Mouse (Mus musculus): ENCODE data around the gene Skor1.

DNA sequence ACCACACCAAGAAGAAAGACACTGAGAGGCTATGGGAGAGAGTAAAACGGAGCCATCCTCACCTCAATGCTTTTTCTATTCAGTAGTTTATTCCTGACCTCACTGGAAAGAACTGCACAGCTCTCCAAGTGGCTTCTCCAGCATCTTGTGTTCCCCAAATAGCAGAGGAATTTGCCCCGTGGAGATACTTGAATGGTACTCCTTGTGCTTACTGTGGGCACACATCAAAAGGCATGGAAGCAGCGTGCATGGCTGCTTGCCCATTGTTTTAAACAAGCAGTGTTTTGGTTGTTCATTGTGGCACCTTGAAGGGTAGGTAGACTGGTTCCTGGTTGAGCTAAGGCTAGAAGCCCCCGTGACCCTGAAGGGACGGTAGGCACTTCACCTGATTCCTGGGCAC is 48.1 kb downstream of the Skor1 start:
- TF ChIP-seq CTCF (IDR thresholded peaks at IDR 0.05; ENCODE audit: low read depth) (no peak), EP300 (IDR thresholded peaks at IDR 0.05; ENCODE audit: low read depth) (0 out of 2 replicates have a peak, but pooled peaks have one; percentile 25)
